Mouse (Mus musculus) fat pad, adult 2 months (tissue): ENCODE results near the gene Fbxl15.

ENCODE experiments used
- DNase-seq: peaks from one replicate; pipeline ENCODE4 v3.0.0-alpha.2; 2011; ENCODE audit warnings: low read depth, low spot score; ENCODE audit errors: extremely low read depth

The Fbxl15 gene

DNA sequence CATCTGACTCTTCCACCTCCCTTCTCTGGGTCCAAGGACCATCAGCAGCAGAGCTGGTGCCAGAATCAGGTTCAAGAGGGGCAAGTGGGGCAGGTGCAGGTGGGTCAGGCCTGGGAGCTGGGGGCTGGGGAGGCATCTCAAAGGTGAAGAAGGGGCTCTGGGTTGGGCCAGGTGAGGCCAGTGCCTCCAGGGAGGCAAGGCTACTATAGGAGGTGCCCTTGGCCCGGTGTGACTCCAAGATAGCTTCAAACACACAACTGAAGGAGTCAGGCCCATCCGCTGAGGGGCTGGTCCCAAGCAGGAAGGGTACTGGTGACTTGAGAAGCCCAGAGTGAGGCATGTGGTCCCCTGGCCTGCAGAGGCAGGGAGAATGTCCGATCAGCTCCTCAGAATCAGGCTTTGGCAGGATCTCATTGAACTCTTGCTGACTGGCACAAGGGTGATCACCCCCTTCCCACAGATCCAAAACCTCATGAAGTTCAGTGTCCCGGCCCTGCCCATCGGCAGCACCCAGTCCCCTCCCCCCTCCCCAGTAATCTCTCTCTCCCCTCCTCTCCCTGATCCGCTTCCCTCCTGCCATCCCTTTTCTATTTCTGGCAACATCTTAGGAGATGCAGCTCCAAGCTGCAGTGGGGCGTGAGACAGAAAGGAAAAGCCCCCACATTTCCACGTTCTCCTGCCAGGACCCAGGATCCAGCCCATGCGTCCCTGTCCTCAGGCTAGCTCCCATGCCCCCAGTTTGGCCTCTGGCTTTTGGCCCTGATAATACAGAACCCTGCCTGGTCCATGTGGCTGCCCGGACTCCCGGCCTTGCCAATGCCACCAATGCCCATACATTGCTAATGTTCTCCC is 5.6 kb upstream of the Fbxl15 start:
- no peak for DNase-seq

- DNase-seq = no peak
Observed at GRCm38 (mm10) chr19:46322996-46323572, 4.9 kb upstream of the Fbxl15 start.

DNA sequence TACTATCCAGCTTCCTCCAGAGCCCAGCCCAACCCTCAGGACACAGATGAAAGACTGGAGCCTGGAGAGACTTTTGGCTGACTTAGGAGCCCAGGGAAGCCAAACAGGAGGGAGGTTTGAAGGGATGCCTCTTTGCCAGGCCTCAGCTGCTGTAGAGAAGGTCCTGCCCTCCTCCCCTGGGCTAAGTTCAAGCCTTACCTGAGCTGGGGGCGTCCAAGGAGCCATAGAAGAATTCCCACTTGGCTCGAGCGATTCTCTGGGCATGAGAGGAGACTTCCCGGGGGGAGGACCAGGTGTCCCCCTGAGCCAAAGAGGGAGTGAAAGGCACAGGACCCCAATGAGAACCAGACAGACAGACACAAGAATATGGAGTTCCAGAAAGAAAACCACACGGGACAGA is 4.3 kb upstream of the Fbxl15 start:
- DNase-seq = no peak

GRCm38 (mm10) chr19:46324366-46324765 is 3.6 kb upstream of the Fbxl15 start:
- DNase-seq = no peak

DNA sequence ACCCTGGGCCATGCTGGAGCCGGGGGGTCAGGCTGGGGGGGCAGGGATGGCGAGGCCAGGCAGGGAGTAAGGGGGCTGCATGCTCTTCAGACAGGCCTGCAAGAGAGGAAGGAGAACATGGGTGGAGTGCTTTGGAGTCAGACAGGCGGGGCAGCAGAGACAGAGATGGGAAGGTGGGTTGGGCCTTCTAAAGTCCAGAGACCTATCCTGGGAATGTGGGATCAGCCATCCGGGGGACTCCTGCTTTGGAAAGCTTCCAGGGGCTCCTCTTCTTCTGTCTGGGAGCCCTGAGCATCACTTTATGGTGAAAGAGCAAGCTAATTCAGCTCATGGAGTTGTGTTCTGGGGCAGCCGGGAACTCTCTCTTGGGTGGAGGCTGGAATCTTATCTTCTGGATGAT is 3.1 kb upstream of the Fbxl15 start:
- no peak for DNase-seq

GRCm38 (mm10) chr19:46326019-46326755 is 1.8 kb upstream of the Fbxl15 start:
- DNase-seq = no peak

DNA sequence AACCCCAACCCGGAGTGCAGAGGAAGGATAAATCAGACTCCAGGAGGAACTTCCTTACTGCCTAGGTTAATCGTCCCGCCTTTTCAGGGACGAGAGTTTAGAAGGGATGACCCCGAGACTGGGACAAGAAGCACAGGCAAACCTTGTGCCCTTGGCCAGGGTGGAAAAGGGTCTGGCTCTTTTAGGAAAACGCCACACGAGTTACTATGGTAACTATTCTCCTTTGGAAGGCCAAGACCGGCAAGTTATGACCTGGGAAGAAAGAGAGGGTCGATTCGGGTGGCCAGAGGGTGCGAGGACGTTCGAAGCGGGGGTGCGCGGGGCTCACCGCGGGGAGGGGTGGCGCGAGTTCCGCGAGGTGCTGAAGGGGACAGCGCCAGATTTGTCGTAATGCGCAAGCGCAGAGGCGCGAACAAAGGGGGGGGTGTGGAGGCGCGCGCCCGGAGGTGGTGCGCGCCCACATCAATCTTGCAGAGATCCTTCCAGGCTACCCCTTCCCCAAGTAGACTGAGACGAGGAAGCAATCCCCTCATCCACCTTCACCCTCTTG is 1.2 kb upstream of the Fbxl15 start, which contains the start of gene Psd:
TSS of gene Psd (minus strand) at position 401 of the 550 bp plus-strand sequence.
- DNase-seq = no peak

DNA sequence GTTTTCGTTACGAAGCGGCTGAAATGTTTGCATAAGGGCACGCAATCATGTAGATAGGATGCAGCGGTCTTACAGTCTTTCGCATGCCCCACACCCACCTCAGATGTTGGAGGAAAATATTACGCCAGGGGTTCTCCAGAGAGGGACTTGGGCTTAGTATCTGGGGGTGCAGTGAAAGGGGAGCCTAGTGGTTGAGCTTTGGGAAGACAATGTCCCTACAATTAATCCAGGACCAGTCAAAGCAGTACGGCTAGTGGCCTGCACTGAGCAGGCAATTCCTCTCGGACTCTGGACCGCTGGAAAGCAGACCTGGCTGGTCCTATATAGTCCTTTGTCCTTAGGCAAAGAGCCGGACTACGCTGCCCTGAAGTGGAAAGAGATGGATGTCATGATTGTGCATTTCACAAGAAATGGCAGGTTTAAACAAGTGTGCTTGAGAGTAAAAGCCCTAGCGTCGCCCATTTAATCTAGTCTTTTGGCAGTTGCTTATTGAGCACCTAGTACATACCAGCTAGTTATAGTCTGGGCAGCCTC is 386 bp upstream of the Fbxl15 start:
- no peak for DNase-seq

- no peak for DNase-seq
Observed at GRCm38 (mm10) chr19:46329031-46329641, 1.2 kb downstream of the Fbxl15 start.

- no peak for DNase-seq
Observed at GRCm38 (mm10) chr19:46329951-46330350, 2.0 kb downstream of the Fbxl15 start.

- no peak for DNase-seq
Observed at GRCm38 (mm10) chr19:46330696-46331095, 2.7 kb downstream of the Fbxl15 start.

DNA sequence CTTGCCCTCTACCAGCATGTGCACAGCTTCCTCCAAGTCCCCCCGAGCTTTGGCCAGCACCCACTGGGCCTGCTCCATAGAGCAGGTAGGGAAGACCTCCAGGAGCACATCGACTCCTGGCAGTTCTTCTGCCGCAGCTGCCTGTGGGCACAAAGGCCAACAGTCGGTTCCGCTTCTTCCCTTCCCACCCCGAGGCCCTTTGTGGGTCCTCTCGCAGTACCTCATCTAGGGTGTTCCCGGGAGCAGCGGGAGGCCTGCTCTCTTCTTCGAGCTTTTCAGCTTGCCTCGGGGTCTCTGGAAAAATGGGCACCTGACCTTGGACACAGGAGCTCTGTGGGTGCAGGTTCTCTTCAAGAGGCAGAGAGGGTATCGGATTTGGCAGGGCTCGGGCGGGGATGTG is 3.3 kb downstream of the Fbxl15 start:
- no peak for DNase-seq

GRCm38 (mm10) chr19:46331936-46332335 is 4.0 kb downstream of the Fbxl15 start:
- no peak for DNase-seq

DNA sequence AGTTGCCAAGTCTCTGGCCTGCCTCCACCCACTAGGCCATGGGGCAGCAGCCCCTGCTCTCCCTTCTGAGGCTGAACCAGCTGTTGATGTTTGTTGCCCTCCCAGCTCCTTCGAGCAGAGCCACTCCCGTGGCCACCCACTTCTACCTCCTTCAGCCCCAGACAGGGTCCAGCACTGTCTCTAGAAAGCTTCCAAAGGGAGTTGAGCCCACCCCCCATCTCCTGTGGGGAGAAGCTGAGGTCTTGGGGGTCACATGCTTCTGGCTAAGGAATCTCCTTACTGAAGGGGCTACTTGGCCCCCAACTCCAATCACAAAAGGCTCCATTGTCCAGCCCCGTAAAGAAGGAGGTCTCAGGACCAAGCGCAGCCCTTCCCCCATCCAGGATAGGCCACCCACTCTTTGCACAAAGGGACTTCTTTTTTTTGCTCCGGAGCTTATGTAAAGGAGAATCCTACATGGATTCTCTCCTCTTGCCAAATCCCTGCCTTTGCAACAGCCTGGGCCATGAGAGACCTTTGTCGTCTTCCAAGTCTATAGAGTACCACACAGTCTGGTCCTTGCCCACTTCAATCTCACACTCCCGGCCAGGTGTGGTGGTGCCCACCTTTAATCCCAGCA is 4.8 kb downstream of the Fbxl15 start:
- no peak for DNase-seq

GRCm38 (mm10) chr19:46333906-46334305 is 5.9 kb downstream of the Fbxl15 start:
- no peak for DNase-seq

DNA sequence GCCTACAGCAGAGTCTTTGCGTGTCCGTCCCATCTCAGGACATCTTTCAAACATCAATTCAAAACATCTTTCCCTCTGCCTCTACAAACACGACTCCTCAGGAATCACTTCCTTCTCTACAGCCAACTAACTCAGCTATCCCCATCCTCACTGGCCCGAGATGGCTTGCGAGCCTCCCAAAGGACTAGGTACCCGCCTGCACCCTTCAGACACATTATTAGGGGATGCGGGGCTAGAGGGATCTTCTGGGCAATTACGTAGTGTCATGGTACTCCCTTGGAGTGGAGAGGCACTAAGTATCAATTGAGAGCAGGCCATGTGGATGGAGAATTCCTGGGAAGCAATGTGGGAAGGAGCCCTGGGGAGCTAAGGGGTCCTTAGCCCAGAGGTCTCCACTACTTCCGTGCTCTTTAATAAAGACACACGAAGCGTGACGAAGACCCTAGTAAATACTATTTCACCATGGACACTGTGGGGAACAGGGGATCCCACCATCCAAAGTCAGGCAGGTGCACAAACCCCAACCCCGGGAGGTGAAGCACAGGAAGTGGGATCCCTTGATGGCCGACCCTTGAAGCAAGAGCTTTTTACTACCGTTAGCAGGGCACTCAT is 9.8 kb downstream of the Fbxl15 start:
- no peak for DNase-seq

DNA sequence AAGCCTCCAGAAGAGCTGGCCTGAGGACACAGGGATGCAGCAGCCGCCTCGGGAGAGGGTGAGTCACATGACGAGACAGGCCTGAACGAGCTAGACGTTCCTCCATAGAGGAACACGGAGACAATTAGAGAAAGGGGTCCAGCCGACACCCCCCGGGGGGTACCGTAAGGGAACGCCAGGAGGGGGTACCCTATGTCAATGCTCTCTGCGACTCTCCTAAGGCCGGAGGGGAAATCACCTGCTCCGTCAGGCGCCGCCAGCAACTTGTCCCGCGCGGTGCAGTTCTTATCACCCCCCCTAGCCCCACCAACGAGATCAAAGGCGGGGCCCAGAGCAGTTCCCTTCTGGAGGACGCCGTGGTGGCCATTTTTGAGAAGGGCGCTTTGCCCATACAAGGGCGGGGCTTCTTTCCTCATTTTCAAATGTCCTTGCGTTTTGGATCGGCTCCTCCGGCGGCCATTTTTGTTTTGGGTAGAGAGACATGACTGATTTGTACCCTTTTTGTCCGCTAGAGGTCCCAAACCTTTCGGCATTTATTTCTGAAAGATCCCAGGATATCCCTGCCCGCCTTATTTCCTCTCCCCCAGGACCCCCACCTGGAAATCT is 10.4 kb downstream of the Fbxl15 start, which contains the start of gene Cuedc2:
TSS of gene Cuedc2 (minus strand) at position 372 of the 606 bp plus-strand sequence.
- peak; percentile 76 for DNase-seq

GRCm38 (mm10) chr19:46338942-46339286 is 10.9 kb downstream of the Fbxl15 start:
- DNase-seq = no peak

- DNase-seq = no peak
Observed at GRCm38 (mm10) chr19:46339287-46339971, 11.4 kb downstream of the Fbxl15 start.
